In the genomic region with DNA sequence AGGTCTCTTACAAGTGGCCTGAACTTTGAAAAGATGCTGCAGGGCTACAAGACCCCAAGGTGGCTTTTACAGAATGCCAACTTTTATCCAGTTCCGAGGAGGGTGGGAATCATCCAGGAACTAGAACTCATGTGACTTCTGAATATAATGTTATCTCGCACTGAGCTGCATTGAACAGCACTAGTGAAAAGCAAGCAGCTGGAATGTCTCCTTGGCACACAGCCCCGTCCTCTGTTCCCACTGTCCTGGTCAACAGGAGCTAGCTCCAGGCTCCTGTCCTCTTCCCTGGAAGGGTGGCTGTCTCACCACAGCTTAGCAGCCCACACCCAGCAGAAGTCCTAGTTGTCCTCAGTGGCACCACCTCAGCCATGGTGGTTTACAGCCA, we compare ENCODE assay signal across 11 mouse cellular contexts.
DNase-seq lines count a peak whose midpoint lies in the region; ATAC-seq and TF ChIP-seq lines count a peak whose summit lies in the region.
"Had no signal": no experiment of that assay in that cellular context is flagged by ENCODE, and none has a peak within 500 bp of the region (broad histone marks: within the 10 kb centered on the region; RNA-seq: fewer than 3 reads in every experiment).

No protein-coding gene starts in this region.

- TF ChIP-seq CTCF in liver, adult 2 months (IDR thresholded peaks at IDR 0.05; ENCODE audit: low read depth, low read length): no peak
- TF ChIP-seq CTCF in thymus, adult 2 months (IDR thresholded peaks at IDR 0.05; ENCODE audit: borderline replicate concordance, control insufficient read depth, extremely low read depth, insufficient read depth, low read length, poor library complexity): no peak

- no peak for ATAC-seq in forebrain, embryonic 16.5 days

- H3K36me3 ChIP-seq in liver, adult 2 months (ENCODE audit: control insufficient read depth, insufficient read depth, low read length): no peaks in the 10 kb centered on the region
- peaks cover 77% of the 10 kb centered on the region for H3K36me3 ChIP-seq in heart, embryonic 10.5 days
- H3K36me3 ChIP-seq in thymus, adult 2 months (ENCODE audit: control insufficient read depth, insufficient read depth, low read length): no peaks in the 10 kb centered on the region
- peaks cover 11% of the 10 kb centered on the region; the same call in 1 of the 2 replicates for H3K36me3 ChIP-seq in forebrain, embryonic 16.5 days (ENCODE audit: control insufficient read depth, insufficient read depth)

- no peaks in the 10 kb centered on the region for H3K27me3 ChIP-seq in liver, adult 2 months (ENCODE audit: control insufficient read depth, insufficient read depth, low read length)
- no peaks in the 10 kb centered on the region for H3K27me3 ChIP-seq in heart, embryonic 10.5 days (ENCODE audit: insufficient read depth, poor library complexity, severe bottlenecking)
- no peaks in the 10 kb centered on the region for H3K27me3 ChIP-seq in thymus, adult 2 months (ENCODE audit: control insufficient read depth, insufficient read depth, low read length)
- H3K27me3 ChIP-seq in forebrain, embryonic 16.5 days (replicated peaks; ENCODE audit: control insufficient read depth, insufficient read depth, low read length): no peaks in the 10 kb centered on the region

- peak; percentile 15 for DNase-seq in liver, adult 2 months (ENCODE audit: extremely low read depth, low read depth, low spot score)
- DNase-seq in liver: no peak
- DNase-seq in heart, embryonic 10.5 days (ENCODE audit: low spot score): no peak
- peak; percentile 47 to 66 for DNase-seq in kidney, postnatal 36 days
- peak; percentile 78 for DNase-seq in testis, postnatal 10 days (ENCODE audit: low spot score)
- no peak for DNase-seq in thymus, adult 2 months
- DNase-seq in left cerebral cortex, adult 18-20 months (ENCODE audit: low spot score in 2 of 2): no peak
- DNase-seq: cerebellum, adult 9-11 months; layer of hippocampus, adult 9-11 months had no signal

- no peak overlapping the region for H3K4me2 ChIP-seq in forebrain, embryonic 16.5 days (ENCODE audit: low read length)

- H3K9ac ChIP-seq in liver, adult 2 months (ENCODE audit: low read depth, low read length): no peak overlapping the region
- H3K9ac ChIP-seq in forebrain, embryonic 16.5 days (replicated peaks; ENCODE audit: low read depth, low read length): no peak overlapping the region
- H3K9ac ChIP-seq: liver, embryonic 14.5 days had no signal

- no peak overlapping the region for H3K4me3 ChIP-seq in liver, adult 2 months (ENCODE audit: insufficient read depth, low read depth, low read length)
- H3K4me3 ChIP-seq in heart, embryonic 10.5 days: no peak overlapping the region
- H3K4me3 ChIP-seq in thymus, adult 2 months (ENCODE audit: control insufficient read depth, insufficient read depth, low read length): no peak overlapping the region
- H3K4me3 ChIP-seq in forebrain, embryonic 16.5 days (replicated peaks; ENCODE audit: low read length): no peak overlapping the region

- no peaks in the 10 kb centered on the region for H3K79me2 ChIP-seq in liver, adult 2 months (ENCODE audit: control insufficient read depth, insufficient read depth, low read length)

- H3K9me3 ChIP-seq in heart, embryonic 10.5 days: no peaks in the 10 kb centered on the region
- no peaks in the 10 kb centered on the region for H3K9me3 ChIP-seq in forebrain, embryonic 16.5 days (ENCODE audit: control insufficient read depth, low read length)

- no peak for TF ChIP-seq POLR2A in liver, adult 2 months (IDR thresholded peaks at IDR 0.05; ENCODE audit: extremely low read depth, insufficient read depth, low read length)
- TF ChIP-seq POLR2A in thymus, adult 2 months (IDR thresholded peaks at IDR 0.05; ENCODE audit: control insufficient read depth, extremely low read depth, insufficient read depth, low read length, poor library complexity): no peak

- 67% methylated on average over 3 of the region's 3 CpGs for WGBS in liver, adult 2 months
- 50% methylated on average over 3 of the region's 3 CpGs for WGBS in heart, embryonic 10.5 days
- WGBS in thymus, adult 2 months: 92% methylated on average over 3 of the region's 3 CpGs
- 71% methylated on average over 3 of the region's 3 CpGs for WGBS in forebrain, embryonic 16.5 days

- H3K4me1 ChIP-seq in liver, adult 2 months (ENCODE audit: control insufficient read depth, insufficient read depth, low read length): peaks cover 3% of the 10 kb centered on the region; the same call in 1 of the 2 replicates
- H3K4me1 ChIP-seq in heart, embryonic 10.5 days: peaks cover 68% of the 10 kb centered on the region
- no peaks in the 10 kb centered on the region for H3K4me1 ChIP-seq in thymus, adult 2 months (replicated peaks; ENCODE audit: control insufficient read depth, insufficient read depth, low read length)
- no peaks in the 10 kb centered on the region for H3K4me1 ChIP-seq in forebrain, embryonic 16.5 days (replicated peaks; ENCODE audit: control insufficient read depth, insufficient read depth, low read length)

- no peak overlapping the region for H3K27ac ChIP-seq in liver, adult 2 months (replicated peaks; ENCODE audit: insufficient read depth, low read depth, low read length)
- H3K27ac ChIP-seq in heart, embryonic 10.5 days: peak overlapping the region; percentile 67; the same call in 1 of the 2 replicates
- no peak overlapping the region for H3K27ac ChIP-seq in thymus, adult 2 months (ENCODE audit: control insufficient read depth, insufficient read depth, low read length)
- no peak overlapping the region for H3K27ac ChIP-seq in forebrain, embryonic 16.5 days (ENCODE audit: low read length)
- H3K27ac ChIP-seq: liver, embryonic 14.5 days had no signal

Comparison
In these comparisons a context has a peak if more than half of its experiments do, and no peak if none do; other contexts are left out.
1. DNase-seq: peak in liver, adult 2 months (single experiment), kidney, postnatal 36 days (2 of 2) and testis, postnatal 10 days (single experiment); none in liver (single experiment), heart, embryonic 10.5 days (single experiment), thymus, adult 2 months (single experiment) and left cerebral cortex, adult 18-20 months (0 of 2).